Mouse (Mus musculus) adrenal gland, adult 8-10 months (tissue): Measurements from ENCODE around the gene Ciapin1. TPM values are rescaled to one million over a fixed set of nuclear protein-coding genes. Genes with fewer than 3 reads are reported as not detected.
"Not testable (repeated sequence)": the region's sequence is repeated elsewhere in the genome, so short reads cannot be mapped to it uniquely, and the experiment has no call there.

ENCODE experiments used
- DNase-seq: peaks from one replicate; pipeline ENCODE4 v3.0.0; 2022
- total RNA-seq, 4 experiments: library from RNA; stranded (reverse); gene quantifications; 2 replicates each; pipeline ENCODE4 v1.2.4; 2022

Ciapin1 gene
- total RNA-seq, 4 experiments from 2014 or later = 67.0 to 99.3 (median 78.5) TPM

- DNase-seq = no peak
Measured at GRCm38 (mm10) chr8:94857011-94857345, 18.8 kb upstream of the Ciapin1 start.

GRCm38 (mm10) chr8:94854761-94855160 is 16.6 kb upstream of the Ciapin1 start:
- DNase-seq = not testable (repeated sequence)

- no peak for DNase-seq
Measured at GRCm38 (mm10) chr8:94850049-94850448, 11.9 kb upstream of the Ciapin1 start.

GRCm38 (mm10) chr8:94841183-94841582 is 3.0 kb upstream of the Ciapin1 start:
- no peak for DNase-seq

GRCm38 (mm10) chr8:94838600-94838999 is 442 bp upstream of the Ciapin1 start:
- DNase-seq = peak; percentile 87

GRCm38 (mm10) chr8:94836456-94837240 is 1.5 kb downstream of the Ciapin1 start:
- DNase-seq = no peak

GRCm38 (mm10) chr8:94835751-94836150 is 2.4 kb downstream of the Ciapin1 start:
- DNase-seq = not testable (repeated sequence)

GRCm38 (mm10) chr8:94833901-94834405 is 4.2 kb downstream of the Ciapin1 start:
- not testable (repeated sequence) for DNase-seq

- no peak for DNase-seq
Measured at GRCm38 (mm10) chr8:94828284-94828683, 9.9 kb downstream of the Ciapin1 start.

GRCm38 (mm10) chr8:94826210-94826609 is 11.9 kb downstream of the Ciapin1 start:
- DNase-seq = no peak

GRCm38 (mm10) chr8:94825170-94825569 is 13.0 kb downstream of the Ciapin1 start:
- DNase-seq = no peak

GRCm38 (mm10) chr8:94822637-94823560 is 15.3 kb downstream of the Ciapin1 start:
- no peak for DNase-seq

GRCm38 (mm10) chr8:94821381-94821780 is 16.8 kb downstream of the Ciapin1 start:
- no peak for DNase-seq

- no peak for DNase-seq
Measured at GRCm38 (mm10) chr8:94820553-94820952, 17.6 kb downstream of the Ciapin1 start.

- no peak for DNase-seq
Measured at GRCm38 (mm10) chr8:94819671-94820179, 18.4 kb downstream of the Ciapin1 start.

GRCm38 (mm10) chr8:94817933-94818332 is 20.2 kb downstream of the Ciapin1 start:
- no peak for DNase-seq

GRCm38 (mm10) chr8:94814556-94814955 is 23.6 kb downstream of the Ciapin1 start:
- no peak for DNase-seq

GRCm38 (mm10) chr8:94812645-94813098 is 25.5 kb downstream of the Ciapin1 start:
- DNase-seq = peak; percentile 67

GRCm38 (mm10) chr8:94811654-94812053 is 26.5 kb downstream of the Ciapin1 start:
- peak; percentile 59 for DNase-seq

- no peak for DNase-seq
Measured at GRCm38 (mm10) chr8:94810855-94811254, 27.3 kb downstream of the Ciapin1 start.

- DNase-seq = no peak
Measured at GRCm38 (mm10) chr8:94810153-94810552, 28.0 kb downstream of the Ciapin1 start, which contains the start of gene Ccl17. Gene Ccl17 (plus strand): TSS chr8:94810453.

- no peak for DNase-seq
Measured at GRCm38 (mm10) chr8:94808372-94808771, 29.8 kb downstream of the Ciapin1 start.

GRCm38 (mm10) chr8:94807506-94807905 is 30.7 kb downstream of the Ciapin1 start:
- peak; percentile 78 for DNase-seq
